In the genomic region with DNA sequence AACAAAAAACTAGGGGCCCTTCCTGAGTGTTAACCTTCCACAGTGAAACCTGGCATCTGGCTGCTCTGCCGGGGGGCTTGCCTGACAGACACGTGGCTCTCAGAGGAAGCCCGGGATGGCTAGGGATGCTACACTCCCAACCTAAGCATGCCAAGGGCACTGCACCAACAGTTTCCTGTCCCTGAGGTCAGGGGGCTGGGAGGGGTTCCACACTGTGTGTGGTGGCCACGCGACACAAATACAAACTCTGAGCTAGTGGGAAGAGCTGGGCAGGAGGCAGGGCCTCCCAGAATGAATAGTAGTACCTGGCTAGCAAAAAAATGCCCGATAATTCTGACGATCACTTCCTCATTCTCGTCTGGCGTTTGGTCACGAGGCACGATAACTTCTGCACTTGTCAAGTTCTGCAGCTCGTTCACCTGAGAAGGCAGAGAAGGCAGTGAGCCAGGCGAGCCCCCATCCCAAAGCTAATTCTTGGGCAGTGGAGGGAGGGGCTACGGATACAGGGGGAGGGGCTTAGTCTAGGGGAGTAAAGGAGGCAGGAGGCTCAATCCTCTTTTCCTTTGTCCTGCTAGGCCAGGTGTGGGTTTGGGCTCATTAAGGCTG, we compare ENCODE assay signal across 13 mouse cellular contexts. TPM values are rescaled to one million over a fixed set of nuclear protein-coding genes. Genes with fewer than 3 reads are reported as not detected.
DNase-seq lines count a peak whose midpoint lies in the region; ATAC-seq and TF ChIP-seq lines count a peak whose summit lies in the region.
"Had no signal": no experiment of that assay in that cellular context is flagged by ENCODE, and none has a peak within 500 bp of the region (broad histone marks: within the 10 kb centered on the region; RNA-seq: fewer than 3 reads in every experiment).

No protein-coding gene starts in this region.

- H3K4me1 ChIP-seq in liver, embryonic 11.5 days (replicated peaks; ENCODE audit: control insufficient read depth, insufficient read depth, low read length) = no peaks in the 10 kb centered on the region
- no peaks in the 10 kb centered on the region for H3K4me1 ChIP-seq in intestine, postnatal 0 days (replicated peaks; ENCODE audit: control insufficient read depth, insufficient read depth, low read length)
- no peaks in the 10 kb centered on the region for H3K4me1 ChIP-seq in stomach, postnatal 0 days (replicated peaks; ENCODE audit: control insufficient read depth, insufficient read depth)
- H3K4me1 ChIP-seq in forebrain, embryonic 11.5 days (replicated peaks; ENCODE audit: control insufficient read depth, insufficient read depth, low read length) = no peaks in the 10 kb centered on the region
- H3K4me1 ChIP-seq in heart, embryonic 12.5 days (replicated peaks) = no peaks in the 10 kb centered on the region

- TF ChIP-seq EP300 in stomach, postnatal 0 days (optimal IDR thresholded peaks at IDR 0.05) = no peak

- 51% methylated on average over 14 of the region's 14 CpGs for WGBS in liver, embryonic 11.5 days
- WGBS in intestine, postnatal 0 days = 62% methylated on average over 14 of the region's 14 CpGs
- WGBS in stomach, postnatal 0 days = 58% methylated on average over 14 of the region's 14 CpGs
- WGBS in forebrain, embryonic 11.5 days = 88% methylated on average over 14 of the region's 14 CpGs
- 78% methylated on average over 14 of the region's 14 CpGs for whole genome bisulfite sequencing in heart, embryonic 12.5 days

- H3K9me3 ChIP-seq in liver, embryonic 11.5 days (ENCODE audit: control insufficient read depth, low read length) = no peaks in the 10 kb centered on the region
- H3K9me3 ChIP-seq in intestine, postnatal 0 days (ENCODE audit: control insufficient read depth) = no peaks in the 10 kb centered on the region
- H3K9me3 ChIP-seq in stomach, postnatal 0 days (ENCODE audit: control insufficient read depth, low read length) = no peaks in the 10 kb centered on the region
- no peaks in the 10 kb centered on the region for H3K9me3 ChIP-seq in forebrain, embryonic 11.5 days (ENCODE audit: control insufficient read depth, low read length)
- H3K9me3 ChIP-seq in heart, embryonic 12.5 days (replicated peaks) = no peaks in the 10 kb centered on the region

- intact Hi-C loops in left cerebral cortex, postnatal 4 days (cut with DNase I) = no loop called here

- H3K36me3 ChIP-seq in liver, embryonic 11.5 days (ENCODE audit: control insufficient read depth, insufficient read depth, low read length) = peaks cover 21% of the 10 kb centered on the region
- peaks cover 74% of the 10 kb centered on the region for H3K36me3 ChIP-seq in intestine, postnatal 0 days (ENCODE audit: control insufficient read depth, insufficient read depth)
- H3K36me3 ChIP-seq in stomach, postnatal 0 days (ENCODE audit: control insufficient read depth, insufficient read depth, low read length) = peaks cover 20% of the 10 kb centered on the region
- H3K36me3 ChIP-seq in forebrain, embryonic 11.5 days (ENCODE audit: control insufficient read depth, insufficient read depth, low read length) = peaks cover 13% of the 10 kb centered on the region
- peaks cover 88% of the 10 kb centered on the region for H3K36me3 ChIP-seq in heart, embryonic 12.5 days

- H3K27ac ChIP-seq in liver, embryonic 11.5 days (ENCODE audit: low read depth, low read length) = no peak overlapping the region
- H3K27ac ChIP-seq in intestine, postnatal 0 days (ENCODE audit: low read depth, low read length) = no peak overlapping the region; the same call in 1 of the 2 replicates
- H3K27ac ChIP-seq in stomach, postnatal 0 days (replicated peaks) = no peak overlapping the region
- H3K27ac ChIP-seq in forebrain, embryonic 11.5 days (ENCODE audit: low read depth, low read length) = no peak overlapping the region
- H3K27ac ChIP-seq in heart, embryonic 12.5 days (ENCODE audit: poor library complexity, severe bottlenecking) = no peak overlapping the region

- peak overlapping the region; percentile 0; the same call in 1 of the 2 replicates for H3K4me2 ChIP-seq in liver, embryonic 11.5 days
- no peak overlapping the region for H3K4me2 ChIP-seq in intestine, postnatal 0 days (replicated peaks; ENCODE audit: low read depth)
- no peak overlapping the region for H3K4me2 ChIP-seq in stomach, postnatal 0 days (replicated peaks; ENCODE audit: low read depth)
- no peak overlapping the region for H3K4me2 ChIP-seq in forebrain, embryonic 11.5 days (ENCODE audit: low read depth, low read length, severe bottlenecking)
- no peak overlapping the region for H3K4me2 ChIP-seq in heart, embryonic 12.5 days

- no peak for ATAC-seq in liver, embryonic 11.5 days (replicated peaks; ENCODE audit: low FRiP score)
- ATAC-seq in intestine, postnatal 0 days = peak; percentile 11; the same call in 1 of the 2 replicates
- ATAC-seq in stomach, postnatal 0 days (ENCODE audit: low FRiP score, low TSS enrichment) = peak; percentile 35; the same call in 1 of the 2 replicates
- ATAC-seq in forebrain, embryonic 11.5 days (replicated peaks; ENCODE audit: low FRiP score) = no peak
- no peak for ATAC-seq in heart, embryonic 12.5 days (ENCODE audit: insufficient number of reproducible peaks, low FRiP score)
- ATAC-seq: forebrain, embryonic 14.5 days had no signal

- H3K9ac ChIP-seq in liver, embryonic 11.5 days (ENCODE audit: low read depth, low read length) = no peak overlapping the region
- no peak overlapping the region for H3K9ac ChIP-seq in intestine, postnatal 0 days (ENCODE audit: low read depth, low read length)
- H3K9ac ChIP-seq in stomach, postnatal 0 days (ENCODE audit: low read length) = no peak overlapping the region
- H3K9ac ChIP-seq in forebrain, embryonic 11.5 days (ENCODE audit: low read length) = no peak overlapping the region
- H3K9ac ChIP-seq in heart, embryonic 12.5 days = no peak overlapping the region

- no peak overlapping the region for H3K4me3 ChIP-seq in liver, embryonic 11.5 days (ENCODE audit: low read depth, low read length)
- H3K4me3 ChIP-seq in intestine, postnatal 0 days (ENCODE audit: low read depth, low read length) = no peak overlapping the region
- H3K4me3 ChIP-seq in stomach, postnatal 0 days (ENCODE audit: low read depth, low read length) = no peak overlapping the region
- no peak overlapping the region for H3K4me3 ChIP-seq in forebrain, embryonic 11.5 days (ENCODE audit: low read depth, low read length)
- no peak overlapping the region for H3K4me3 ChIP-seq in heart, embryonic 12.5 days
- H3K4me3 ChIP-seq: myocyte had no signal

- no peaks in the 10 kb centered on the region for H3K27me3 ChIP-seq in liver, embryonic 11.5 days (replicated peaks; ENCODE audit: control insufficient read depth, insufficient read depth, low read length)
- no peaks in the 10 kb centered on the region for H3K27me3 ChIP-seq in intestine, postnatal 0 days (replicated peaks; ENCODE audit: control insufficient read depth, insufficient read depth, low read length)
- no peaks in the 10 kb centered on the region for H3K27me3 ChIP-seq in stomach, postnatal 0 days (ENCODE audit: control insufficient read depth, insufficient read depth, low read length)
- H3K27me3 ChIP-seq in forebrain, embryonic 11.5 days (ENCODE audit: control insufficient read depth, insufficient read depth, low read length) = no peaks in the 10 kb centered on the region
- H3K27me3 ChIP-seq in heart, embryonic 12.5 days (replicated peaks) = no peaks in the 10 kb centered on the region

- no peak for TF ChIP-seq CTCF in intestine, postnatal 0 days (IDR thresholded peaks at IDR 0.05; ENCODE audit: low read depth)
- TF ChIP-seq CTCF in stomach, postnatal 0 days (IDR thresholded peaks at IDR 0.05; ENCODE audit: low read depth) = no peak

- DNase-seq in liver, embryonic 11.5 days (ENCODE audit: low spot score) = no peak
- DNase-seq in liver (no peak), R1 (ENCODE audit: low read depth, low spot score) (peak; percentile 56)
- peak; percentile 39 for DNase-seq in stomach, postnatal 0 days (ENCODE audit: low spot score)
- DNase-seq in left cerebral cortex, postnatal 4 days = no peak
- DNase-seq in forebrain, embryonic 11.5 days (ENCODE audit: low spot score) = no peak
- DNase-seq: heart, postnatal 36 days; kidney, adult 9 months; retina, postnatal 1 day had no signal

RNA-seq across cellular contexts. Expression of gene Senp2, which starts 52.4 kb away (rescaled TPM):
- 65.1 and 70.5 TPM in 2 replicates for polyA plus RNA-seq in liver, embryonic 11.5 days (2014; fragmentation: Nextera tagmentation; extraction: Ambion mirVana)
- 17.8 and 20.4 TPM in 2 replicates for polyA plus RNA-seq in intestine, postnatal 0 days (2015; fragmentation: Nextera tagmentation; extraction: Ambion mirVana)
- polyA plus RNA-seq in stomach, postnatal 0 days (2015; fragmentation: Nextera tagmentation; extraction: Ambion mirVana) = 18.8 and 19.2 TPM in 2 replicates
- total RNA-seq in left cerebral cortex, postnatal 4 days (2021) = 10 to 100 TPM; 60.0 to 62.6 TPM
- polyA plus RNA-seq in forebrain, embryonic 11.5 days (2014; fragmentation: Nextera tagmentation; extraction: Ambion mirVana) = 65.8 and 75.7 TPM in 2 replicates
- polyA plus RNA-seq in heart, embryonic 12.5 days (2016; fragmentation: Nextera tagmentation; extraction: Ambion mirVana) = 36.8 and 37.2 TPM in 2 replicates

Comparison
In these comparisons a context has a peak if more than half of its experiments do, and no peak if none do; other contexts are left out.
1. ATAC-seq: peak in intestine, postnatal 0 days (single experiment) and stomach, postnatal 0 days (single experiment); none in liver, embryonic 11.5 days (single experiment), forebrain, embryonic 11.5 days (single experiment) and heart, embryonic 12.5 days (single experiment).
2. DNase-seq: peak in R1 (single experiment) and stomach, postnatal 0 days (single experiment); none in liver, embryonic 11.5 days (single experiment), liver (single experiment), left cerebral cortex, postnatal 4 days (single experiment) and forebrain, embryonic 11.5 days (single experiment).